Mouse (Mus musculus) liver, embryonic 14.5 days (tissue): ENCODE data around the gene Azin2.

Experiments used
- CTCF ChIP-seq: IDR thresholded peaks from 2 replicates; pipeline ENCODE4 v1.5.1; 2016; ENCODE audit warnings: antibody characterized with exemption, low read depth, control low read depth
- EP300 ChIP-seq: IDR thresholded peaks from 2 replicates; pipeline ENCODE4 v1.6.1; 2016; ENCODE audit warnings: antibody characterized with exemption, low read depth

DNA sequence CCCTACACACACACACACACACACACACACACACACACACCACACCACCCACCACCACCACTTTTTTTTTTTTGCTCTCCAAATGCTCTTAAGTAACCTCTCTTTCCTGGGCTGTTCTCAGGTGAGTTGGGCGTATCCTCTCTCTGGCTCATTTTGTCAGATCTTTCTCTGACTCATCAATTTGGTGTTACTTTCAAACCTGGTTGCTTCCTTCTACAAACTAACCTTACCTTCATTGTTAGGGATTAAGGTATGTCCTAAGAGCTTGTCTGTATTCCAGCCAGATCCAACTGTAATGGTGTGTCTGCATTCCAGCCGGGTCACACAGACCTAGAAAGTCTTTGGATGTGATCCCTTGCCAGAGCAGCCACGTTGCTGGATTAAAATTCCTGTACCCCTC is 15.0 kb upstream of the Azin2 start:
- TF ChIP-seq CTCF (no peak), EP300 (no peak)
